Mouse (Mus musculus) limb, embryonic 14.5 days (tissue): ENCODE measurements around the gene Kcnmb2. TPM values are rescaled to one million over a fixed set of nuclear protein-coding genes. Genes with fewer than 3 reads are reported as not detected.

Experiments
- ATAC-seq: fragments of 200-750 bp; cut with Nextera tagmentation; 2 replicates; pipeline ENCODE4 v1.8.0; 2017; ENCODE audit warnings: low read depth, moderate number of reproducible peaks, moderate TSS enrichment; ENCODE audit not compliant: low FRiP score
- DNase-seq: peaks from one replicate; pipeline ENCODE4 v3.0.0-alpha.2; 2015; ENCODE audit warnings: low spot score
- H3K27ac ChIP-seq: fragments of 300-500 bp; sonication (generic); replicated peaks from 2 replicates; pipeline ENCODE4 v1.5.1; 2014; ENCODE audit warnings: low read depth, mild to moderate bottlenecking, low read length, moderate library complexity, mixed read lengths
- H3K27me3 ChIP-seq: fragments of 300-500 bp; sonication (generic); 2 replicates; pipeline ENCODE4 v1.6.1; 2014; ENCODE audit warnings: low read length, mixed read lengths; ENCODE audit not compliant: control insufficient read depth, insufficient read depth
- H3K36me3 ChIP-seq: fragments of 300-500 bp; sonication (generic); 2 replicates; pipeline ENCODE4 v1.6.1; 2014; ENCODE audit warnings: mild to moderate bottlenecking, low read length, moderate library complexity, mixed read lengths; ENCODE audit not compliant: control insufficient read depth, insufficient read depth
- H3K4me1 ChIP-seq: fragments of 300-500 bp; sonication (generic); 2 replicates; pipeline ENCODE4 v1.6.1; 2014; ENCODE audit warnings: antibody characterized with exemption, low read length, mixed read lengths; ENCODE audit not compliant: control insufficient read depth, insufficient read depth
- H3K4me2 ChIP-seq: fragments of 300-500 bp; sonication (generic); replicated peaks from 2 replicates; pipeline ENCODE4 v1.6.1; 2014; ENCODE audit warnings: low read depth, mild to moderate bottlenecking, low read length, moderate library complexity; ENCODE audit not compliant: severe bottlenecking
- H3K4me3 ChIP-seq: fragments of 300-500 bp; sonication (generic); replicated peaks from 2 replicates; pipeline ENCODE4 v1.5.1; 2014; ENCODE audit warnings: low read length
- H3K9ac ChIP-seq: fragments of 300-500 bp; sonication (generic); 2 replicates; pipeline ENCODE4 v1.6.1; 2014; ENCODE audit warnings: mild to moderate bottlenecking, low read depth, low read length, moderate library complexity; ENCODE audit not compliant: severe bottlenecking
- H3K9me3 ChIP-seq: fragments of 300-500 bp; sonication (generic); 2 replicates; pipeline ENCODE4 v1.6.1; 2016; ENCODE audit warnings: low read length; ENCODE audit not compliant: control insufficient read depth
- POLR2A ChIP-seq: fragments of 200-500 bp; IDR thresholded peaks from 2 replicates; pipeline ENCODE4 v1.8.0; 2012; ENCODE audit warnings: inconsistent platforms, mild to moderate bottlenecking, moderate library complexity, borderline replicate concordance; ENCODE audit not compliant: insufficient read depth, insufficient read length; ENCODE audit errors: extremely low read depth
- WGBS: fragments of 180-500 bp; shearing (Covaris S2); extraction: QIAGEN DNeasy Blood & Tissue Kit; methylation state at CpG from one replicate; pipeline ENCODE4 v1.1.7; 2014; 5-methylcytosine and 5-hydroxymethylcytosine counted together
- polyA plus RNA-seq, 2 experiments: library from polyadenylated mRNA; depleted of rRNA in 1 of 2; stranded (reverse) in 1 of 2; unstranded in 1 of 2; fragments of >200 nt; fragmentation: Nextera tagmentation in 1 of 2; extraction: Ambion mirVana in 1 of 2; gene quantifications; 2 replicates each; pipeline versions ENCODE4 v1.2.1 to v1.2.3; 2012 to 2014

The Kcnmb2 gene
- polyA plus RNA-seq, 2 experiments: 0.13 to 0.69 TPM

GRCm38 (mm10) chr3:32188521-32188920 is 286.2 kb downstream of the Kcnmb2 start:
- no peaks in the 10 kb centered on the region for H3K36me3 ChIP-seq
- no peaks in the 10 kb centered on the region for H3K9me3 ChIP-seq
- no peak overlapping the region for H3K9ac ChIP-seq
- no peaks in the 10 kb centered on the region for H3K27me3 ChIP-seq
- no peak for ATAC-seq
- H3K4me3 ChIP-seq: no peak overlapping the region
- DNase-seq: no peak
- no peak overlapping the region for H3K4me2 ChIP-seq
- 34% methylated on average over 5 of the region's 5 CpGs for WGBS
- TF ChIP-seq POLR2A: no peak
- no peak overlapping the region for H3K27ac ChIP-seq
- H3K4me1 ChIP-seq: peaks cover 8% of the 10 kb centered on the region; the same call in 1 of the 2 replicates

- no peaks in the 10 kb centered on the region for H3K27me3 ChIP-seq
- H3K9me3 ChIP-seq: no peaks in the 10 kb centered on the region
- TF ChIP-seq POLR2A: no peak
- H3K9ac ChIP-seq: no peak overlapping the region
- no peak overlapping the region for H3K4me3 ChIP-seq
- DNase-seq (no peak), ATAC-seq (no peak)
- no peak overlapping the region for H3K27ac ChIP-seq
- H3K4me1 ChIP-seq: peaks cover 10% of the 10 kb centered on the region
- no peaks in the 10 kb centered on the region for H3K36me3 ChIP-seq
- 87% methylated on average over 2 of the region's 2 CpGs for WGBS
- no peak overlapping the region for H3K4me2 ChIP-seq
Measured at GRCm38 (mm10) chr3:32188955-32189354, 286.6 kb downstream of the Kcnmb2 start.

- no peaks in the 10 kb centered on the region for H3K27me3 ChIP-seq
- H3K27ac ChIP-seq: no peak overlapping the region
- TF ChIP-seq POLR2A: no peak
- H3K9ac ChIP-seq: no peak overlapping the region
- ATAC-seq: no peak
- 57% methylated on average over 5 of the region's 5 CpGs for WGBS
- H3K4me3 ChIP-seq: no peak overlapping the region
- peaks cover 11% of the 10 kb centered on the region for H3K4me1 ChIP-seq
- no peaks in the 10 kb centered on the region for H3K36me3 ChIP-seq
- no peaks in the 10 kb centered on the region for H3K9me3 ChIP-seq
- no peak for DNase-seq
- no peak overlapping the region for H3K4me2 ChIP-seq
Measured at GRCm38 (mm10) chr3:32189956-32190355, 287.6 kb downstream of the Kcnmb2 start.

GRCm38 (mm10) chr3:32194014-32194413 is 291.7 kb downstream of the Kcnmb2 start:
- Histone ChIP-seq H3K4me1 (peaks cover 3% of the 10 kb centered on the region; the same call in 1 of the 2 replicates), H3K4me2 (no peak overlapping the region), H3K9ac (no peak overlapping the region), H3K27me3 (no peaks in the 10 kb centered on the region), H3K36me3 (no peaks in the 10 kb centered on the region), H3K9me3 (no peaks in the 10 kb centered on the region), H3K27ac (no peak overlapping the region), H3K4me3 (no peak overlapping the region)
- no peak for TF ChIP-seq POLR2A
- DNase-seq: no peak
- no peak for ATAC-seq
- WGBS: 68% methylated on average over 5 of the region's 5 CpGs

- Histone ChIP-seq H3K9me3 (no peaks in the 10 kb centered on the region), H3K36me3 (no peaks in the 10 kb centered on the region), H3K4me1 (no peaks in the 10 kb centered on the region), H3K9ac (no peak overlapping the region), H3K27ac (no peak overlapping the region), H3K4me3 (no peak overlapping the region), H3K4me2 (no peak overlapping the region), H3K27me3 (no peaks in the 10 kb centered on the region)
- no peak for TF ChIP-seq POLR2A
- DNase-seq (no peak), ATAC-seq (no peak)
- WGBS: 71% methylated on average over 2 of the region's 2 CpGs
Measured at GRCm38 (mm10) chr3:32226755-32227154, 324.4 kb downstream of the Kcnmb2 start.

GRCm38 (mm10) chr3:32236766-32237165 is 334.5 kb downstream of the Kcnmb2 start:
- H3K4me2 ChIP-seq: no peak overlapping the region
- TF ChIP-seq POLR2A: no peak
- DNase-seq (no peak), ATAC-seq (no peak)
- H3K9me3 ChIP-seq: no peaks in the 10 kb centered on the region
- no peaks in the 10 kb centered on the region for H3K36me3 ChIP-seq
- no peak overlapping the region for H3K27ac ChIP-seq
- H3K27me3 ChIP-seq: no peaks in the 10 kb centered on the region
- H3K9ac ChIP-seq: no peak overlapping the region
- WGBS: 85% methylated on average over 5 of the region's 5 CpGs
- H3K4me3 ChIP-seq: no peak overlapping the region
- H3K4me1 ChIP-seq: no peaks in the 10 kb centered on the region
